Mouse (Mus musculus) stomach, embryonic 15.5 days (tissue): ENCODE data around the gene Stard7. TPM values are rescaled to one million over a fixed set of nuclear protein-coding genes. Genes with fewer than 3 reads are reported as not detected.

Experiments used
- ATAC-seq: fragments of 200-750 bp; cut with Nextera tagmentation; 2 replicates; pipeline ENCODE4 v1.8.0; 2017; ENCODE audit warnings: low read depth, moderate number of reproducible peaks, moderate TSS enrichment; ENCODE audit not compliant: insufficient read depth, low FRiP score
- H3K27ac ChIP-seq: fragments of 300-500 bp; sonication (generic); 2 replicates; pipeline ENCODE4 v1.5.1; 2015; ENCODE audit warnings: mild to moderate bottlenecking, inconsistent platforms
- H3K27me3 ChIP-seq: fragments of 300-500 bp; sonication (generic); replicated peaks from 2 replicates; pipeline ENCODE4 v1.6.1; 2015; ENCODE audit warnings: inconsistent platforms
- H3K36me3 ChIP-seq: fragments of 300-500 bp; sonication (generic); 2 replicates; pipeline ENCODE4 v1.6.1; 2015; ENCODE audit warnings: inconsistent platforms
- H3K4me1 ChIP-seq: fragments of 300-500 bp; sonication (generic); 2 replicates; pipeline ENCODE4 v1.6.1; 2015; ENCODE audit warnings: inconsistent platforms
- H3K4me2 ChIP-seq: fragments of 300-500 bp; sonication (generic); 2 replicates; pipeline ENCODE4 v1.6.1; 2015; ENCODE audit warnings: mild to moderate bottlenecking, inconsistent platforms
- H3K4me3 ChIP-seq: fragments of 300-500 bp; sonication (generic); replicated peaks from 2 replicates; pipeline ENCODE4 v1.5.1; 2015; ENCODE audit warnings: inconsistent platforms
- H3K9ac ChIP-seq: fragments of 300-500 bp; sonication (generic); 2 replicates; pipeline ENCODE4 v1.6.1; 2015; ENCODE audit warnings: inconsistent platforms
- H3K9me3 ChIP-seq: fragments of 300-500 bp; sonication (generic); 2 replicates; pipeline ENCODE4 v1.6.1; 2016; ENCODE audit warnings: inconsistent platforms
- WGBS: fragments of 180-500 bp; shearing (Covaris S2); methylation state at CpG from one replicate; pipeline ENCODE4 v1.1.7; 2015; 5-methylcytosine and 5-hydroxymethylcytosine counted together
- polyA plus RNA-seq: library from polyadenylated mRNA; unstranded; fragments of >200 nt; fragmentation: Nextera tagmentation; extraction: Ambion mirVana; gene quantifications from 2 replicates; pipeline ENCODE4 v1.2.1, GENCODE M21; 2015

The Stard7 gene
- polyA plus RNA-seq, 1 experiment from 2014 or later = 73.7 TPM

- no peaks in the 10 kb centered on the region for H3K9me3 ChIP-seq
- no peaks in the 10 kb centered on the region for H3K36me3 ChIP-seq
- no peak for ATAC-seq
- peaks cover 20% of the 10 kb centered on the region for H3K27me3 ChIP-seq
- H3K27ac ChIP-seq = no peak overlapping the region
- H3K4me3 ChIP-seq = no peak overlapping the region
- H3K4me1 ChIP-seq = 0 out of 2 replicates have a peak, but pooled peaks cover 7% of the 10 kb centered on the region
- H3K4me2 ChIP-seq = no peak overlapping the region
- 13% methylated on average over 3 of the region's 3 CpGs for WGBS
- no peak overlapping the region for H3K9ac ChIP-seq
These were observed 71.1 kb downstream of the Stard7 start for GRCm38 (mm10) chr2:127341159-127341558.

- Histone ChIP-seq H3K4me3 (no peak overlapping the region), H3K4me1 (no peaks in the 10 kb centered on the region), H3K9me3 (no peaks in the 10 kb centered on the region), H3K27ac (no peak overlapping the region), H3K36me3 (no peaks in the 10 kb centered on the region), H3K4me2 (no peak overlapping the region), H3K27me3 (no peaks in the 10 kb centered on the region), H3K9ac (no peak overlapping the region)
- 61% methylated on average over 1 of the region's 1 CpGs for WGBS
- no peak for ATAC-seq
These were observed 76.3 kb downstream of the Stard7 start for GRCm38 (mm10) chr2:127346334-127346733.

GRCm38 (mm10) chr2:127347147-127347985 is 77.3 kb downstream of the Stard7 start:
- H3K9ac ChIP-seq = no peak overlapping the region
- H3K4me2 ChIP-seq = no peak overlapping the region
- ATAC-seq = no peak
- H3K27me3 ChIP-seq = no peaks in the 10 kb centered on the region
- 72% methylated on average over 13 of the region's 13 CpGs for WGBS
- no peak overlapping the region for H3K27ac ChIP-seq
- H3K4me1 ChIP-seq = no peaks in the 10 kb centered on the region
- H3K36me3 ChIP-seq = no peaks in the 10 kb centered on the region
- H3K9me3 ChIP-seq = no peaks in the 10 kb centered on the region
- no peak overlapping the region for H3K4me3 ChIP-seq

Other genes with a start within 250 kb of the Stard7 start
- 52.6 and 53.9 TPM in 2 replicates for gene Blvra, start 199.6 kb upstream of the Stard7 start, polyA plus RNA-seq
- 73.9 and 78.8 TPM in 2 replicates for gene Ncaph, start 136.3 kb upstream of the Stard7 start, polyA plus RNA-seq
- 28.8 and 29.9 TPM in 2 replicates for gene Itpripl1, start 126.8 kb upstream of the Stard7 start, polyA plus RNA-seq
- 1.9 and 2.0 TPM in 2 replicates for gene 1810024B03Rik, start 61.9 kb upstream of the Stard7 start, polyA plus RNA-seq
- 40.3 and 47.1 TPM in 2 replicates for gene Snrnp200, start 61.8 kb upstream of the Stard7 start, polyA plus RNA-seq
- 52.3 and 61.7 TPM in 2 replicates for gene Ciao1, start 22.4 kb upstream of the Stard7 start, polyA plus RNA-seq
- gene Tmem127, start 22.3 kb upstream of the Stard7 start, polyA plus RNA-seq = 29.2 and 29.4 TPM in 2 replicates
- 4.5 and 6.4 TPM in 2 replicates for gene Dusp2, start 65.9 kb downstream of the Stard7 start, polyA plus RNA-seq
- not detected in 2 replicates for gene Astl, start 68.4 kb downstream of the Stard7 start, polyA plus RNA-seq
- 2.6 and 3.2 TPM in 2 replicates for gene Adra2b, start 93.0 kb downstream of the Stard7 start, polyA plus RNA-seq
- gene Gpat2, start 155.0 kb downstream of the Stard7 start, polyA plus RNA-seq = 0.15 and 0.30 TPM in 2 replicates
- gene Fahd2a, start 174.3 kb downstream of the Stard7 start, polyA plus RNA-seq = 24.6 and 25.2 TPM in 2 replicates